Mouse (Mus musculus) cortical plate, adult 2 months (tissue): ENCODE results near the gene Dnaic2.

Source experiments
- CTCF ChIP-seq: fragments of 200-500 bp; IDR thresholded peaks from 2 replicates; pipeline ENCODE4 v1.5.1; 2011; ENCODE audit warnings: mild to moderate bottlenecking, control low read depth, low read length; ENCODE audit not compliant: insufficient read depth; ENCODE audit errors: extremely low read depth
- POLR2A ChIP-seq: fragments of 200-500 bp; IDR thresholded peaks from 2 replicates; pipeline ENCODE4 v1.6.1; 2011; ENCODE audit warnings: mild to moderate bottlenecking, low read length, control low read depth; ENCODE audit not compliant: insufficient read depth; ENCODE audit errors: extremely low read depth

GRCm38 (mm10) chr11:114679582-114679981, 47.6 kb upstream of the Dnaic2 start:
- TF ChIP-seq CTCF (no peak), POLR2A (no peak)
